Mouse (Mus musculus) liver, adult 2 months (tissue): Measurements from ENCODE around the gene Sepsecs. TPM values are rescaled to one million over a fixed set of nuclear protein-coding genes. Genes with fewer than 3 reads are reported as not detected.

Experiments
- DNase-seq: peaks from one replicate; pipeline ENCODE4 v3.0.0-alpha.2; 2011; ENCODE audit warnings: low read depth, low spot score; ENCODE audit errors: extremely low read depth
- H3K27ac ChIP-seq: fragments of 200-500 bp; replicated peaks from 2 replicates; pipeline ENCODE4 v1.5.1; 2012; ENCODE audit warnings: low read depth, mild to moderate bottlenecking, control low read depth, inconsistent platforms, low read length; ENCODE audit not compliant: insufficient read depth
- H3K27me3 ChIP-seq: fragments of 200-500 bp; 2 replicates; pipeline ENCODE4 v1.6.1; 2012; ENCODE audit warnings: mild to moderate bottlenecking, moderate library complexity, low read length, inconsistent platforms; ENCODE audit not compliant: control insufficient read depth, insufficient read depth
- H3K36me3 ChIP-seq: fragments of 200-500 bp; 2 replicates; pipeline ENCODE4 v1.6.1; 2012; ENCODE audit warnings: low read length, inconsistent platforms; ENCODE audit not compliant: control insufficient read depth, insufficient read depth
- H3K4me1 ChIP-seq: fragments of 200-500 bp; 2 replicates; pipeline ENCODE4 v1.6.1; 2011; ENCODE audit warnings: low read length; ENCODE audit not compliant: control insufficient read depth, insufficient read depth
- H3K4me3 ChIP-seq: fragments of 200-500 bp; 2 replicates; pipeline ENCODE4 v1.5.1; 2011; ENCODE audit warnings: low read depth, mild to moderate bottlenecking, control low read depth, low read length, moderate library complexity; ENCODE audit not compliant: insufficient read depth
- H3K79me2 ChIP-seq: fragments of 200-500 bp; 2 replicates; pipeline ENCODE4 v1.6.1; 2012; ENCODE audit warnings: inconsistent platforms, mild to moderate bottlenecking, low read length, moderate library complexity; ENCODE audit not compliant: control insufficient read depth, insufficient read depth
- H3K9ac ChIP-seq: fragments of 200-500 bp; 2 replicates; pipeline ENCODE4 v1.6.1; 2012; ENCODE audit warnings: low read depth, mild to moderate bottlenecking, control low read depth, inconsistent platforms, low read length
- CTCF ChIP-seq: fragments of 200-500 bp; IDR thresholded peaks from 2 replicates; pipeline ENCODE4 v1.5.1; 2011; ENCODE audit warnings: low read depth, low read length, control low read depth
- POLR2A ChIP-seq: fragments of 200-500 bp; IDR thresholded peaks from 2 replicates; pipeline ENCODE4 v1.6.1; 2011; ENCODE audit warnings: low read length, control low read depth; ENCODE audit not compliant: insufficient read depth; ENCODE audit errors: extremely low read depth
- WGBS: fragments of 180-500 bp; shearing (Covaris S2); methylation state at CpG from one replicate; pipeline ENCODE4 v1.1.7; 2018; 5-methylcytosine and 5-hydroxymethylcytosine counted together
- polyA plus RNA-seq: library from polyadenylated mRNA; depleted of rRNA; stranded (reverse); fragments of >200 nt; gene quantifications from 2 replicates; pipeline ENCODE4 v1.2.3, GENCODE M21; 2012
- total RNA-seq: library from RNA; depleted of rRNA; stranded (reverse); fragments of >200 nt; gene quantifications from 2 replicates; pipeline ENCODE4 v1.2.3, GENCODE M21; 2014

The Sepsecs gene
- total and polyA plus RNA-seq, 2 experiments, result 14.1 to 53.7 TPM

DNA sequence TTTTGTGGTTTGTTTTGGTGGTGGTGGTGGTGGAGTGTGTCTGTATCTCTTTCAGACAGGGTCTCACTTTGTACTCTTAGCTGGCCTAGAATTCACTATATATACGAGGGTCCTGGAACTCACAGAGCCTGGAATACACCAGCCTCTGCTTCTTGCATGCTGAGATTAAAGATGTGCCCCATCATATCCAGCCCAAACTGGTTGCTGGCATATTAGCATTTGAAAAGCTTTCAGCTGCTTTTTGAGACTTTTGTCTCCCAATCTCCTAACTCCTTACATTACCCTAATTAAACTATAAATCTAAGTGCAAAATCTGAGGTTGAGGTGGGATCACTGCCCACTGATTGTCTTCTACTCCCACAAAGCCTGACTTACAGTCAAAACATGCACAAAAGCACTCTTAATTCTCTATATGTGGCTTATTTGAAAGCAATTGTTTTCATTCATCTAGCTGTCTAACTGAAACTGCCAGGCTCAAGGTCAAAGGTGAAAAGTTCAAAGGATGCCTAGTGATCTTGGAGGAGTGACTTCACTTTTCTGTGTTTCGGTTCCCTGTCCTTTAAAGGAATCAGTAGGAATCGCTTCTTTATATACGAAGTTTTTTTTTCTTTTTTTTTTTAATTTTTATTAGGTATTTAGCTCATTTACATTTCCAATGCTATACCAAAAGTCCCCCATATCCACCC, 5.0 kb upstream of the Sepsecs start:
- Histone ChIP-seq H3K27me3 (no peaks in the 10 kb centered on the region), H3K36me3 (no peaks in the 10 kb centered on the region), H3K79me2 (no peaks in the 10 kb centered on the region), H3K27ac (no peak overlapping the region), H3K9ac (no peak overlapping the region), H3K4me3 (no peak overlapping the region), H3K4me1 (peaks cover 12% of the 10 kb centered on the region)
- 56% methylated on average over 4 of the region's 4 CpGs for WGBS
- TF ChIP-seq POLR2A (no peak), CTCF (no peak)
- peak; percentile 63 for DNase-seq

DNA sequence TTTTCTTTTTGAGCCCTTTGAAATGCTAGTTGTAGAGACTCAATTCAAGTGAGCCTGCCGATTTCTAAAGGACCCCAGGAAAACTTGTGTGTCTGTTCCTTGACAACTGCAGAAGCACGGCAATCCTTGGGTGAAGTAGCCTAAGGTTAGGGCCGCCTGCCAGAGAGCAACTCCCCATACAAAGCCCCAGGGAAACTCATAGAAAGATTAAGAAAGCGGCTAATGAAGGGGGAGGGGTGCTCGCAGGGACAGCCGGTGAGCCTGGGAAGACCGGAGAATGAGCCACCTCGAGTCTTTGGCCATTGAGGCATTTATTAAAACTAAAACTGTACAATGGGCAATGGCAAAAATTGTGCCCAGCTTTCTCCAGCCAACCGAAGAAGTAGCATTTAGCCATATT, 3.8 kb upstream of the Sepsecs start:
- H3K9ac ChIP-seq, result no peak overlapping the region
- no peaks in the 10 kb centered on the region for H3K79me2 ChIP-seq
- H3K4me3 ChIP-seq, result no peak overlapping the region
- H3K4me1 ChIP-seq, result peaks cover 16% of the 10 kb centered on the region
- 84% methylated on average over 9 of the region's 9 CpGs for WGBS
- no peak overlapping the region for H3K27ac ChIP-seq
- H3K27me3 ChIP-seq, result no peaks in the 10 kb centered on the region
- TF ChIP-seq POLR2A (no peak), CTCF (no peak)
- H3K36me3 ChIP-seq, result no peaks in the 10 kb centered on the region
- no peak for DNase-seq

DNA sequence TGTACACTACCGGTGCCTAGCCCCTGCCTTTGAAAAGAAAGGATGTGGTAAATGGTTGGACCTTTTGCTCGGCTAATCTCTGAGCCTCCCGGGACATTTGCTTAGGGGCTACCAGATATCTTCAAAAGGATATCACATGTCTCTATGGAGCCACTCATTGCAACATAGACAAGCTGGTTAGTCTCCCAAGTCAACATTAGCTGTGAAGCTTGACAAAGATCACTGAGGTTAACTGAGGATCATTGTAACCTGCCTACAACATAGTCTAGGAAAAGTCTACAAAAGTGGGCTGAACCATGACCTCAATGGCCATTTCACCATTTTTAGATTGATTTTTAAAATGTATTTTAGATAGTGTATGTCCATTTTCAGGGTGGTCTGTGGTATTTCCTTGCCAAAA, 1.2 kb upstream of the Sepsecs start:
- no peak overlapping the region for H3K4me3 ChIP-seq
- H3K79me2 ChIP-seq, result peaks cover 3% of the 10 kb centered on the region; the same call in 1 of the 2 replicates
- TF ChIP-seq POLR2A (no peak), CTCF (no peak)
- H3K36me3 ChIP-seq, result peaks cover 8% of the 10 kb centered on the region
- WGBS, result 29% methylated on average over 3 of the region's 3 CpGs
- H3K4me1 ChIP-seq, result peaks cover 25% of the 10 kb centered on the region
- DNase-seq, result peak; percentile 98
- H3K27me3 ChIP-seq, result no peaks in the 10 kb centered on the region
- no peak overlapping the region for H3K9ac ChIP-seq
- H3K27ac ChIP-seq, result peak overlapping the region; percentile 98

DNA sequence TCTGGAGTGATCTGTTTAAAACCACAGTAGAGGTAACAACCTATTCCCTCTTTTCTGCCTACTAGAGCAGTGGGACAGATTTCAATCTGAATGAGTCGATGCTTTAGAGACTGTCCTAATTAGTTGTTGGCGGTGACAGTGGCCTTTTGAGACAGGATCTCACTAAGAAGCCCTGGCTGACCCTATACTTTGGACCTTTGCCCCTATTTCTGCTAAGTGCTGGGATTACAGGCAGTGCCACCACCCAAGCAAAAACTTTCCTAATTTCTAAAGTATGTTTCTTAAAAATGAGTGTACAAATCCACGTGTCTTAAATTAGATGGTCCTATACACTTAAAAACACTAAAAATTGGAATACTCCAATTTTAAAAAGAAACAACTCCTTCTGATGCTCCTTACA, 2.7 kb downstream of the Sepsecs start:
- H3K79me2 ChIP-seq, result peaks cover 8% of the 10 kb centered on the region; the same call in 1 of the 2 replicates
- no peak overlapping the region for H3K27ac ChIP-seq
- TF ChIP-seq POLR2A (no peak), CTCF (no peak)
- no peaks in the 10 kb centered on the region for H3K27me3 ChIP-seq
- H3K36me3 ChIP-seq, result peaks cover 32% of the 10 kb centered on the region
- 22% methylated on average over 3 of the region's 3 CpGs for WGBS
- H3K4me1 ChIP-seq, result peaks cover 24% of the 10 kb centered on the region
- no peak overlapping the region for H3K4me3 ChIP-seq
- no peak overlapping the region for H3K9ac ChIP-seq
- peak; percentile 66 for DNase-seq

DNA sequence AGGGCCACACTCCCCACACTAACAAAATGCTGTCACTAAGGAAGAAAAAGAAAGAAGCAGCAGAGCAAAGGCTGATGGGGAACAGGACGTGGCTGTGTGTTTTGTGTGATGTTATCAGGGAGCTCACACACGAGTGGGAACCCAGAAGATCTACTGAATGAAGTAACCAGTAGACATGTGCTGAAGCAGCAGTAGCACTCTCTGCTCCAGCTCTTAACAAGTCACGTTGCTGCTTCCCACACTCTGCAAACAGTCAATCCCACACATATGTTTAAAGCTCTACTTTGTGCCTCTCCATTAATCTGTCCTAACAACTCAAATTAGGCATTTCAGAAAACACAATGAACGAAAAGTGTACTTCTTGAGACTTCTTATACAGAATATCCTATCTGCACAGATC, 11.6 kb downstream of the Sepsecs start:
- H3K9ac ChIP-seq, result no peak overlapping the region
- H3K27ac ChIP-seq, result no peak overlapping the region
- peaks cover 57% of the 10 kb centered on the region for H3K36me3 ChIP-seq
- TF ChIP-seq CTCF (no peak), POLR2A (no peak)
- no peaks in the 10 kb centered on the region; the same call in 1 of the 2 replicates for H3K79me2 ChIP-seq
- 81% methylated on average over 4 of the region's 4 CpGs for whole genome bisulfite sequencing
- no peak for DNase-seq
- no peaks in the 10 kb centered on the region for H3K27me3 ChIP-seq
- H3K4me3 ChIP-seq, result no peak overlapping the region
- H3K4me1 ChIP-seq, result no peaks in the 10 kb centered on the region

DNA sequence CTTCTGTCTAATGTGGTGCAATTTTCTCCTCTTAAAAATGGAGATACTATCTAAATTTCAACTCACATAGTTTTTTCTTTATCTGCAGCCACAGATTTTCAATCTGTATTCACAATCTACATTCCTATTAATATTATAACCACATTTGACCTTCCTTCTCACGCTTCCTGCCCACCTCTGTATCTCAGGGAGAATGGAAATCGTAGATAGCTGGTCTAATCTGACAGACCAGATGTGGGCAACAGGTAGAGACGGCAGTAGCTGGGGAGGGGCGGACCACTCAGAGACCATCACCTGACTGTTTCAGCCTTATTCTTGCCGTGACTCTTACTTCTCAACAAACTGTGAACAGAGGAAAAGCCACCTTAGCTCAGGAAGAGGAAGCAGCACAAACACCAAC, 12.2 kb downstream of the Sepsecs start:
- TF ChIP-seq POLR2A (no peak), CTCF (no peak)
- no peak for DNase-seq
- no peaks in the 10 kb centered on the region for H3K4me1 ChIP-seq
- no peak overlapping the region for H3K9ac ChIP-seq
- H3K27me3 ChIP-seq, result no peaks in the 10 kb centered on the region
- H3K27ac ChIP-seq, result no peak overlapping the region
- H3K36me3 ChIP-seq, result peaks cover 60% of the 10 kb centered on the region
- no peak overlapping the region for H3K4me3 ChIP-seq
- H3K79me2 ChIP-seq, result no peaks in the 10 kb centered on the region; the same call in 1 of the 2 replicates
- 91% methylated on average over 5 of the region's 5 CpGs for WGBS
